Comparison of ENCODE assay signal across 9 mouse cellular contexts in genomic region chr6:49519053-49519452, GRCm38 (mm10).
DNase-seq lines count a peak whose midpoint lies in the region; ATAC-seq and TF ChIP-seq lines count a peak whose summit lies in the region.
"Had no signal": no experiment of that assay in that cellular context is flagged by ENCODE, and none has a peak within 500 bp of the region (broad histone marks: within the 10 kb centered on the region; RNA-seq: fewer than 3 reads in every experiment).

No protein-coding gene starts in this region.

- no peaks in the 10 kb centered on the region for H3K36me3 ChIP-seq in forebrain, embryonic 10.5 days (replicated peaks)
- no peaks in the 10 kb centered on the region for H3K36me3 ChIP-seq in midbrain, embryonic 11.5 days (ENCODE audit: control insufficient read depth, insufficient read depth, low read length)
- no peaks in the 10 kb centered on the region for H3K36me3 ChIP-seq in spleen, adult 2 months (ENCODE audit: control insufficient read depth, insufficient read depth, low read length)

- no peaks in the 10 kb centered on the region for H3K27me3 ChIP-seq in forebrain, embryonic 10.5 days (ENCODE audit: poor library complexity, severe bottlenecking)
- no peaks in the 10 kb centered on the region for H3K27me3 ChIP-seq in midbrain, embryonic 11.5 days (ENCODE audit: control insufficient read depth, insufficient read depth, low read length)
- no peaks in the 10 kb centered on the region for H3K27me3 ChIP-seq in spleen, adult 2 months (ENCODE audit: control insufficient read depth, insufficient read depth, low read length)

- H3K27ac ChIP-seq in forebrain, embryonic 10.5 days, result no peak overlapping the region
- H3K27ac ChIP-seq in midbrain, embryonic 11.5 days (ENCODE audit: low read depth, low read length), result no peak overlapping the region
- no peak overlapping the region for H3K27ac ChIP-seq in spleen, adult 2 months (ENCODE audit: insufficient read depth, low read length)

- TF ChIP-seq POLR2A in spleen, adult 2 months (IDR thresholded peaks at IDR 0.05; ENCODE audit: low read depth, low read length), result no peak

- H3K4me3 ChIP-seq in forebrain, embryonic 10.5 days, result no peak overlapping the region
- H3K4me3 ChIP-seq in midbrain, embryonic 11.5 days (ENCODE audit: low read depth, low read length), result no peak overlapping the region
- no peak overlapping the region for H3K4me3 ChIP-seq in spleen, adult 2 months (ENCODE audit: extremely low read depth, insufficient read depth, insufficient read length)
- H3K4me3 ChIP-seq: megakaryocyte, embryonic 14.5 days had no signal

- no peaks in the 10 kb centered on the region for H3K4me1 ChIP-seq in forebrain, embryonic 10.5 days
- H3K4me1 ChIP-seq in midbrain, embryonic 11.5 days (ENCODE audit: control insufficient read depth, insufficient read depth, low read length), result no peaks in the 10 kb centered on the region
- H3K4me1 ChIP-seq in spleen, adult 2 months (ENCODE audit: control insufficient read depth, insufficient read depth, insufficient read length), result no peaks in the 10 kb centered on the region

- no peak overlapping the region for H3K4me2 ChIP-seq in midbrain, embryonic 11.5 days

- TF ChIP-seq CTCF in spleen, adult 2 months (IDR thresholded peaks at IDR 0.05; ENCODE audit: extremely low read depth, insufficient read depth, insufficient read length, insufficient replicate concordance), result peak; percentile 63; the same call in 1 of the 2 replicates

- no peaks in the 10 kb centered on the region for H3K9me3 ChIP-seq in forebrain, embryonic 10.5 days
- H3K9me3 ChIP-seq in midbrain, embryonic 11.5 days (ENCODE audit: control insufficient read depth, low read length), result no peaks in the 10 kb centered on the region

- H3K9ac ChIP-seq in midbrain, embryonic 11.5 days (ENCODE audit: low read length), result no peak overlapping the region

- peak; percentile 40 for DNase-seq in heart, adult 8-10 months (ENCODE audit: low spot score)
- no peak for DNase-seq in heart, adult 11 months
- DNase-seq in brain, adult 2 months (ENCODE audit: low read depth, low spot score), result peak; percentile 75
- peak; percentile 76 for DNase-seq in forebrain, embryonic 10.5 days (ENCODE audit: extremely low spot score, low spot score)
- DNase-seq in heart, postnatal 4 days, result peak; percentile 80
- peak; percentile 33 for DNase-seq in left cerebral cortex, adult 11 months (ENCODE audit: low spot score)
- DNase-seq in midbrain, embryonic 11.5 days (ENCODE audit: low spot score, missing footprints), result peak; percentile 95
- DNase-seq in spleen, adult 2 months (ENCODE audit: low read depth in 1 of 2, low spot score in 2 of 2), result peak in 1 of 2 experiments; percentile 34

- WGBS in forebrain, embryonic 10.5 days, result 11% methylated on average over 6 of the region's 6 CpGs
- WGBS in midbrain, embryonic 11.5 days, result 11% methylated on average over 6 of the region's 6 CpGs
- 6% methylated on average over 6 of the region's 6 CpGs for WGBS in spleen, adult 2 months

- ATAC-seq in midbrain, embryonic 11.5 days (ENCODE audit: low FRiP score), result no peak
